Mouse (Mus musculus): ENCODE measurements around the gene Gm21366. TPM values are rescaled to one million over a fixed set of nuclear protein-coding genes. Genes with fewer than 3 reads are reported as not detected.
"Not testable (repeated sequence)": the region's sequence is repeated elsewhere in the genome, so short reads cannot be mapped to it uniquely, and the experiment has no call there.

Gm21366 gene
- total RNA-seq (2015; ENCODE audit: low replicate concordance) (not detected in 2 replicates), total RNA-seq (2017; ENCODE audit: low replicate concordance) (not detected in 2 replicates)

DNA sequence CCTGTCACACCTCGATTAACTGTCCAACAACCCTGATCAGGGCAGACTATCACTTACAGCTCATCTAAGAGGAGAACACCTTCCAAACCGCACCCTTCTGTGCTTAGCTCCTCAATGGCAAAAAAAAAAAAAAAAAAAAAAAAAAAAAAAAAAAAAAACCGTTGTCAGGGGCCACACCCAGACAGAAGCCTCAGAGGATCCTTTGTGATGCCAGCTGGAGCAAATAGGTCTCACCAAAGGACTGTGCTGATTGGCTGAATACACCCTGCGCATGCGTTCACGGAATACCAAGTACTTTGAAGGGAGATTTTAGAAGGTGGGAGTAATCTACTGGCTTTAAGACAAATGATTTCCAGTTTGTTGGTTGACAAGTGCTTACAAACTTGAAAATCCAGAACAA, at the start of gene Gm21366:
Gm21366 (minus strand) TSS at position 101 of the 400 bp plus-strand sequence.
- ATAC-seq (replicated peaks; ENCODE audit: low FRiP score, poor library complexity, severe bottlenecking): not testable (repeated sequence)

Measured in erythroblast, adult 5-6 weeks (primary cell).